Mouse (Mus musculus): Measurements from ENCODE around the gene Cdc27. TPM values are rescaled to one million over a fixed set of nuclear protein-coding genes. Genes with fewer than 3 reads are reported as not detected.

Cdc27 gene
- total and polyA plus RNA-seq, 3 experiments = 34.0 to 86.8 (median 71.9) TPM

- H3K4me1 ChIP-seq (ENCODE audit: control insufficient read depth in 1 of 2, insufficient read depth in 2 of 2) = peaks cover 0 to 2% of the 10 kb centered on the region in 2 experiments; a peak in 1 of 4 replicates
- H3K4me2 ChIP-seq (ENCODE audit: insufficient read depth, low read depth, poor library complexity, severe bottlenecking) = no peak overlapping the region
- dilution Hi-C loops (cut with MboI; ENCODE audit: extremely low pct_ligation_motif_present, extremely low pct_unique_long_range_greater_than_20kb, low sequenced_read_pairs) = no loop called here
These were observed 15.7 kb upstream of the Cdc27 start for GRCm38 (mm10) chr11:104566097-104566496.

GRCm38 (mm10) chr11:104565172-104565571, 14.8 kb upstream of the Cdc27 start:
- H3K36me3 ChIP-seq (replicated peaks in 1 of 2; ENCODE audit: control insufficient read depth in 1 of 2, insufficient read depth in 1 of 2, low read length in 1 of 2) = no peaks in the 10 kb centered on the region
- DNase-seq (ENCODE audit: extremely low read depth) = no peak
- H3K4me1 ChIP-seq (ENCODE audit: control insufficient read depth in 1 of 2, insufficient read depth in 2 of 2) = peaks cover 0 to 2% of the 10 kb centered on the region in 2 experiments; a peak in 1 of 4 replicates
- no peaks in the 10 kb centered on the region for H3K27me3 ChIP-seq (replicated peaks)
- no peaks in the 10 kb centered on the region for H3K79me2 ChIP-seq (replicated peaks; ENCODE audit: control insufficient read depth, extremely low read depth, insufficient read depth, poor library complexity, severe bottlenecking)
- no peak overlapping the region for H3K4me2 ChIP-seq (ENCODE audit: insufficient read depth, low read depth, poor library complexity, severe bottlenecking)
- H3K4me3 ChIP-seq (replicated peaks in 1 of 3; ENCODE audit: low read depth in 2 of 3, low read length in 2 of 3, poor library complexity in 1 of 3) = no peak overlapping the region
- dilution Hi-C loops (cut with MboI; ENCODE audit: extremely low pct_ligation_motif_present, extremely low pct_unique_long_range_greater_than_20kb, low sequenced_read_pairs) = no loop called here
- TF ChIP-seq MYC (IDR thresholded peaks at IDR 0.05; ENCODE audit: low read depth, low read length) (no peak), IRF4 (IDR thresholded peaks at IDR 0.05; ENCODE audit: low read depth, low read length) (no peak), EP300 (IDR thresholded peaks at IDR 0.05; ENCODE audit: low read length) (no peak), MXI1 (IDR thresholded peaks at IDR 0.05; ENCODE audit: low read depth, low read length) (no peak), RCOR1 (conservative IDR thresholded peaks at IDR 0.05; ENCODE audit: low read depth, low read length) (no peak), SIN3A (IDR thresholded peaks at IDR 0.05; ENCODE audit: low read length) (no peak), CHD2 (IDR thresholded peaks at IDR 0.05; ENCODE audit: low read length) (no peak), MAFK (IDR thresholded peaks at IDR 0.05; ENCODE audit: insufficient replicate concordance, low read length) (no peak), HCFC1 (IDR thresholded peaks at IDR 0.05; ENCODE audit: low read depth, low read length) (no peak), POLR2AphosphoS2 (IDR thresholded peaks at IDR 0.05; ENCODE audit: low read depth, low read length) (no peak), JUN (IDR thresholded peaks at IDR 0.05; ENCODE audit: insufficient read depth, low read depth, low read length) (no peak), SMC3 (IDR thresholded peaks at IDR 0.05; ENCODE audit: low read depth, low read length) (no peak), MAZ (IDR thresholded peaks at IDR 0.05; ENCODE audit: low read depth, low read length) (no peak), MAX (IDR thresholded peaks at IDR 0.05; ENCODE audit: low read length) (no peak), UBTF (IDR thresholded peaks at IDR 0.05; ENCODE audit: low read depth, low read length) (no peak), GABPA (IDR thresholded peaks at IDR 0.05; ENCODE audit: insufficient replicate concordance, low read depth, low read length) (no peak), ZNF384 (IDR thresholded peaks at IDR 0.05; ENCODE audit: low read depth, low read length) (no peak), ZMIZ1 (IDR thresholded peaks at IDR 0.05; ENCODE audit: low read depth, low read length) (no peak)
- H3K27ac ChIP-seq (ENCODE audit: insufficient read depth, low read depth) = no peak overlapping the region
- in situ Hi-C loops (cut with MboI; ENCODE audit: low pct_ligation_motif_present, low pct_unique_long_range_greater_than_20kb, low sequenced_read_pairs) = no loop called here
- no peak overlapping the region for H3K9ac ChIP-seq (ENCODE audit: insufficient read depth, low read depth)
- peaks cover 8% of the 10 kb centered on the region for H3K9me3 ChIP-seq (replicated peaks; ENCODE audit: low read length)

More at GRCm38 (mm10) chr11:104566097-104566496, 15.7 kb upstream of the Cdc27 start:
- H3K27ac ChIP-seq (ENCODE audit: insufficient read depth, low read depth) = no peak overlapping the region
- no peak for DNase-seq (ENCODE audit: extremely low read depth)
- TF ChIP-seq PAX5 (IDR thresholded peaks at IDR 0.05; ENCODE audit: low read length) (no peak), ZKSCAN1 (IDR thresholded peaks at IDR 0.05; ENCODE audit: borderline replicate concordance, low read depth, low read length) (no peak), MXI1 (IDR thresholded peaks at IDR 0.05; ENCODE audit: low read depth, low read length) (no peak), E2F4 (IDR thresholded peaks at IDR 0.05; ENCODE audit: insufficient replicate concordance, low read depth, low read length) (no peak), ZC3H11A (IDR thresholded peaks at IDR 0.05; ENCODE audit: low read depth, low read length) (no peak), RCOR1 (conservative IDR thresholded peaks at IDR 0.05; ENCODE audit: low read depth, low read length) (no peak), USF1 (IDR thresholded peaks at IDR 0.05; ENCODE audit: low read depth, low read length) (no peak), RAD21 (IDR thresholded peaks at IDR 0.05; ENCODE audit: low read depth, low read length) (no peak), HCFC1 (IDR thresholded peaks at IDR 0.05; ENCODE audit: low read depth, low read length) (no peak), ZMIZ1 (IDR thresholded peaks at IDR 0.05; ENCODE audit: low read depth, low read length) (no peak), MEF2A (IDR thresholded peaks at IDR 0.05; ENCODE audit: borderline replicate concordance, low read depth, low read length) (no peak), POLR2A (IDR thresholded peaks at IDR 0.05; ENCODE audit: low read depth, low read length) (no peak)
- H3K27me3 ChIP-seq (replicated peaks) = no peaks in the 10 kb centered on the region
- in situ Hi-C loops (cut with MboI; ENCODE audit: low pct_ligation_motif_present, low pct_unique_long_range_greater_than_20kb, low sequenced_read_pairs) = no loop called here
- no peak overlapping the region for H3K9ac ChIP-seq (ENCODE audit: insufficient read depth, low read depth)
- no peak overlapping the region for H3K4me3 ChIP-seq (replicated peaks in 1 of 3; ENCODE audit: low read depth in 2 of 3, low read length in 2 of 3, poor library complexity in 1 of 3)
- peaks cover 8% of the 10 kb centered on the region for H3K9me3 ChIP-seq (replicated peaks; ENCODE audit: low read length)
- H3K79me2 ChIP-seq (replicated peaks; ENCODE audit: control insufficient read depth, extremely low read depth, insufficient read depth, poor library complexity, severe bottlenecking) = no peaks in the 10 kb centered on the region
- no peaks in the 10 kb centered on the region for H3K36me3 ChIP-seq (replicated peaks in 1 of 2; ENCODE audit: control insufficient read depth in 1 of 2, insufficient read depth in 1 of 2, low read length in 1 of 2)

Measured in CH12.LX (cell line).